Mouse (Mus musculus) small intestine, adult 2 months (tissue): Measurements from ENCODE around the gene Lcorl. TPM values are rescaled to one million over a fixed set of nuclear protein-coding genes. Genes with fewer than 3 reads are reported as not detected.

ENCODE experiments used
- H3K27ac ChIP-seq: fragments of 200-500 bp; 2 replicates; pipeline ENCODE4 v1.5.1; 2012; ENCODE audit warnings: low read depth, low read length, control low read depth, inconsistent platforms; ENCODE audit not compliant: insufficient read depth
- H3K27me3 ChIP-seq: fragments of 200-500 bp; 2 replicates; pipeline ENCODE4 v1.6.1; 2012; ENCODE audit warnings: mild to moderate bottlenecking, moderate library complexity, low read length, inconsistent platforms; ENCODE audit not compliant: control insufficient read depth, insufficient read depth
- H3K36me3 ChIP-seq: fragments of 200-500 bp; 2 replicates; pipeline ENCODE4 v1.6.1; 2012; ENCODE audit warnings: mild to moderate bottlenecking, low read length, control low read depth, inconsistent platforms; ENCODE audit not compliant: control insufficient read depth, insufficient read depth
- H3K4me1 ChIP-seq: fragments of 200-500 bp; 2 replicates; pipeline ENCODE4 v1.6.1; 2012; ENCODE audit warnings: low read length, inconsistent platforms, mixed read lengths; ENCODE audit not compliant: control insufficient read depth, insufficient read depth, insufficient read length
- H3K4me3 ChIP-seq: fragments of 200-500 bp; 2 replicates; pipeline ENCODE4 v1.5.1; 2012; ENCODE audit warnings: low read depth, mild to moderate bottlenecking, control low read depth, inconsistent platforms, low read length, moderate library complexity
- CTCF ChIP-seq: fragments of 200-500 bp; IDR thresholded peaks from 2 replicates; pipeline ENCODE4 v1.5.1; 2012; ENCODE audit warnings: low read depth, mild to moderate bottlenecking, control low read depth, inconsistent platforms, low read length, moderate library complexity, mixed read lengths; ENCODE audit not compliant: insufficient replicate concordance, insufficient read length; ENCODE audit errors: extremely low read depth
- POLR2A ChIP-seq: fragments of 200-500 bp; IDR thresholded peaks from 2 replicates; pipeline ENCODE4 v1.6.1; 2012; ENCODE audit warnings: low read depth, mild to moderate bottlenecking, control low read depth, inconsistent platforms, low read length, moderate library complexity
- WGBS: fragments of 180-500 bp; shearing (Covaris S2); methylation state at CpG from one replicate; pipeline ENCODE4 v1.1.7; 2018; 5-methylcytosine and 5-hydroxymethylcytosine counted together
- polyA plus RNA-seq: library from polyadenylated mRNA; depleted of rRNA; stranded (reverse); fragments of >200 nt; gene quantifications from 2 replicates; pipeline ENCODE4 v1.2.3, GENCODE M21; 2012

Gene Lcorl
- polyA plus RNA-seq, 1 experiment = 2.2 TPM

DNA sequence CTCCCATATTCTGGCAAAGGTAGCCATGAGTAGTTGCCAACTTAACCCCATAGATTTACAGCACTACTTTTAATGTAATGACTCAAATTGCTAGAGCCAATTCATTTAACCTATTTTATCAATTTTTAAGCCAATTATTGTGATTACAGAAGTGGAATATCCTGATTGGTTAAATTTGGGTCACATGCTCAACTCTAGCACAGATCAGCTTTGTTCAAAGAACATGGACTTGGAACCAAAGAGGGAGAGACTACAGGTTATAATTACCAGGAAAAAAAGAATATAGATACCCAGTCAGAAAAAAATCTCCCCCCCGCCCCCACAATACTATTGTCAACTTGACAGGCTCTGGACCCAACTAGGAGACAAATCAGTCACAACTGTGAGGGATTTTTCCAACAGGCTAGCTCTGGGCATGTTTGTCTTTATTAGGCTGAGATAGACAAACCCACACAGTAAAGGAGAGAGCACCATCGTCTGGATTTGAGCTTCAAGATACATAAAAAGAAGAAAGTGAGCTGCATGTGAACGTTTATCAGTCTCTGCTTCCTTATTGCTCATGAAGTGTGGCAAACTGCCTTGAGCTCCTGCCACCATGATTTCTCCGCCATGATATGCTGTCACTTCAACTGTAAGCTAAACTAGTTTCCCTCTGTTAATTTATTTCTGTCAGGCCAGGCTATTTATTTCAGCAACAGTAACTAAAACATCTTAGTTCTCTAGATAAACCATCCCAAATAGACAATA is 17.0 kb upstream of the Lcorl start:
- no peak overlapping the region for H3K27ac ChIP-seq
- WGBS = 52% methylated on average over 4 of the region's 4 CpGs
- H3K4me3 ChIP-seq = no peak overlapping the region
- no peaks in the 10 kb centered on the region for H3K27me3 ChIP-seq
- no peaks in the 10 kb centered on the region for H3K36me3 ChIP-seq
- TF ChIP-seq POLR2A = no peak
- no peak for TF ChIP-seq CTCF
- no peaks in the 10 kb centered on the region for H3K4me1 ChIP-seq

DNA sequence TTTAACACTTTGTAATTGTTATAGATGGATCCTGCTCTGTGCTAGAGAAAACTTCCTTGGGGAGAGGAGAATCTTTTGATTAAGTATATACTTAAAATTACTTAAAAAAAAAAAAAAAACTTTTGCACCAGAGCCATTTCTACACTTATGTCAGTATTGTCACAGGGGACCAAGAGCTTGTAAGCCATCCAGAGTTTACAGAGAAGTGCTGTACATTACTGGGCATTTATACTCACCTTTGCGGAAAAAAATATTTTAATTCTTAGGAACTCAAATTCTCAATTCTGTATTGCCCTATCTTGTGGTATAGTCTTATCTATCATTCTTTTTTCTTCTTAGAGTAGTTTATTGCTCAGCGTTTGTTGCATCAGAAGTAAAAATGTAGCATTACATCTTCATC is 953 bp upstream of the Lcorl start:
- no peak overlapping the region for H3K4me3 ChIP-seq
- H3K27me3 ChIP-seq = no peaks in the 10 kb centered on the region
- H3K36me3 ChIP-seq = no peaks in the 10 kb centered on the region
- H3K27ac ChIP-seq = no peak overlapping the region
- WGBS = 89% methylated on average over 2 of the region's 2 CpGs
- no peak for TF ChIP-seq CTCF
- TF ChIP-seq POLR2A = no peak
- no peaks in the 10 kb centered on the region for H3K4me1 ChIP-seq

DNA sequence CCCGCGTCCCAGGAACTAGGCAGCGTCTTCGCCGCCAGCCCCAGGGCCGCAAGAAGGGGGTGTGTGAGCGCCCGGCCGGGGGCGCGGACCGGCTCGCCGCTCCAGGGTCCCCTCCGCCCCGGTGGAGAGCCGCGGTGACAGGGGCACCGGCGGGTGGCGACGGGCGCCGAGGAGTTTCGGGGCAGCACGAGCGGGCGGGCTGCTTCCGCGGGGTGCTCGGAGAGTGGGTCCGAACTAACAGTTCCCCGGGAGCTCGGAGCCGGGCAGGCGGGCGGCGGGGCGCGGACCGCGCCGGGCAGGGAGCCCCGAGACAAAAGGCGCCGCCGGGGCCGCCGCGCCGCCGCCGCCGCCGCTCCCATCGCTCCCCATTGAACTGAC is 550 bp downstream of the Lcorl start:
- Histone ChIP-seq H3K4me1 (no peaks in the 10 kb centered on the region), H3K27me3 (no peaks in the 10 kb centered on the region), H3K27ac (peak overlapping the region; percentile 89), H3K4me3 (peak overlapping the region; percentile 81), H3K36me3 (no peaks in the 10 kb centered on the region)
- TF ChIP-seq POLR2A (no peak), CTCF (no peak)
- 2% methylated on average over 45 of the region's 56 CpGs for WGBS

DNA sequence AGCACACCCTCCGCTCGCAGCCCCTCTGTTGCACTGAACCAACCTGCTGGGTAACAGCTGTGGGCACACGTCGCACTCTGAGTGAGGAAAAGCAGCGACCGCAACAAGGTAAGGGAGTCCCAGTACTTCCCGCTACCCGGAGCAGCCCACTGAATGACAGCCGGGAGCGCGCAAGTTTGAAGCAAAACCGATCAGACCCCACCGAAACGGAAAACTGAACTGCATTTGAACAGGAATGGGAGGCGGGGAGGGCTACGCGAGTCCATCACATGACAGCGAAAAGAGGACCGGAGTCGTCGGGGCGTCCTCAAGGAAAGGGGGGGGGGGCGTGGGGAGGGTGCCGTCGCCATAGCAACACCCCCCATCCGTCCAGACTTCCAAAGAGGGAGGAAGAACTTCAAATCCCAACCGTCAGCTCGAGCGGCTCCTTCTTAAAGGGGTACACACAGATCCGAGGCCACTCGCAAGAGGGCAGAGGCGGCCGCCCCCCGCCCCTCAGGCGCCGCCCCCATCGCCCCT is 1.1 kb downstream of the Lcorl start:
- Histone ChIP-seq H3K4me1 (no peaks in the 10 kb centered on the region), H3K27ac (peak overlapping the region; percentile 81), H3K27me3 (no peaks in the 10 kb centered on the region), H3K4me3 (peak overlapping the region; percentile 81), H3K36me3 (no peaks in the 10 kb centered on the region)
- no peak for TF ChIP-seq CTCF
- no peak for TF ChIP-seq POLR2A
- 1% methylated on average over 35 of the region's 37 CpGs for WGBS

DNA sequence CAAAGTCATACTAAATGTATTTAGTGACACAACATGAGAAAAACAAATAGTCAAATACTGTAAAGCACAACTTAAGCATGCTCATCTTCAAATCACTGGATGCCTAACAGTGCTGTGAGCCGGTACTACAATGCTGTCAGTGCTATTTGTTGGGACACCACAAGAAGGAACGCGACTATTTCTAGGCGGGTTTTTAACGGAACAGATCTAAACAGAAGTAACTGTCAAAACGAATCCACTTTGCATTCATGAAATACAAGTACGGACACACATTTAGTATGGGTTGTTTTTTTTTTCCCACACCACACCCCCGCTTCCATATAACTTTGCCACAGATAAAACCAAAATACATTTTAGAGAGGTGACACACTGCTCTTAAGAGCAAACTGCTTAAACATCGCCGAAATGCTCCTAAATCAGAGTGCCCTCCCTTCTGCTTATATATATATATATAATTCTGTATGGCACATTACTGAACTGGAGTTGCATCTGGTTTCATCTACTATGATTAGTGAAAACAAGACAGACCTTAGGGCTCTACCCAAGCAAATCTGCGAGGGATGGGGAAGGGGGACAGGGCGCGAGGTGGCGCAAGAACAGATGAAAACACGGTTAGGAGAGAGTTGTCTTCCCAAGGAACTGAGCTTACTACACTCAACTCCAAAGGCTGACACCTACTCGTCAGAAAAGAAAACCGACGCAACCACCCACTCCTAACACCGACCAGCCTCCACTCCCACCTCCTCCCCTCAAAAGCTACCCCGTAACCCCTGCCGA is 1.7 kb downstream of the Lcorl start:
- peak overlapping the region; percentile 81 for H3K4me3 ChIP-seq
- peak overlapping the region; percentile 81 for H3K27ac ChIP-seq
- 7% methylated on average over 21 of the region's 21 CpGs for WGBS
- H3K27me3 ChIP-seq = no peaks in the 10 kb centered on the region
- TF ChIP-seq POLR2A = no peak
- TF ChIP-seq CTCF = peak; percentile 40; the same call in 1 of the 2 replicates
- no peaks in the 10 kb centered on the region for H3K36me3 ChIP-seq
- no peaks in the 10 kb centered on the region for H3K4me1 ChIP-seq

DNA sequence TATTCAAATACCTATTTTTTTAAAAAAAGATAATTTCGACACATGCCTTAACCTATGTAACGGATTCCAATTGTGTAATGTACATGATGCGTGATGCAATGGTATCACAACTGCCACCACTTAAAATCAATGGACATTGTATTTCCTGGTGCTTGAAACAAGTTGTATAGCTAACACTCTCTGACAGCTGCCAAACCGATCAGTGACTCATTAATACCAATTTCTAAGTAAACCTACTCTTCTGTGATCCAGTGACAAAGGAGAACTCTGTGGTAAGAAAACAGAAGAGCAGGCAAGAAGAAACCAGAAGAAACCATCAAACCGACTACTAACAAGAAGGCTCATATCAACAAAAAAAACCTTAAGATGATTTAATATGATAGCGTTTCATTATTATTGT is 12.7 kb downstream of the Lcorl start:
- 53% methylated on average over 6 of the region's 6 CpGs for WGBS
- Histone ChIP-seq H3K27me3 (no peaks in the 10 kb centered on the region), H3K4me3 (no peak overlapping the region), H3K27ac (no peak overlapping the region), H3K4me1 (peaks cover 4% of the 10 kb centered on the region; the same call in 1 of the 2 replicates), H3K36me3 (no peaks in the 10 kb centered on the region)
- TF ChIP-seq CTCF = no peak
- TF ChIP-seq POLR2A = no peak

DNA sequence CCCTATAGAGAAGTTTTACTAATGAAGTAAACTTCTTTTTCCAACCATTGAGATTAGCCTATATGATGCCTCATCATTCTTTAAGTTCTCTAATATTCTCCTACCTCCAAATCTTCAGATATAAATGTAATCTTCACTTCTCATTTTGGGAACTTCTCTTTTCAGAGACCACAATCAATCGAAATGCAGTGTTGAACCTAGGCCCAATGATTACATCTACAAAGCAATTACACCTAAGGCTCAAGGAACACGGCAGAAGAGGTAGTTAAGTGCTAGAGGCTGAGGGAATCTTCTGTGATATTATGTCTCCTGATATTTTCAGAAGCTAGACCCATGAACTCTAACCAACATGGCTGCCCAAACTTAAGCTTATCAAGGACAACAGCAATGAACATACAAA is 22.3 kb downstream of the Lcorl start:
- H3K4me3 ChIP-seq = no peak overlapping the region
- H3K36me3 ChIP-seq = no peaks in the 10 kb centered on the region
- TF ChIP-seq CTCF (no peak), POLR2A (no peak)
- peaks cover 7% of the 10 kb centered on the region; the same call in 1 of the 2 replicates for H3K4me1 ChIP-seq
- WGBS = 69% methylated on average over 2 of the region's 2 CpGs
- no peaks in the 10 kb centered on the region for H3K27me3 ChIP-seq
- no peak overlapping the region for H3K27ac ChIP-seq
